Mouse (Mus musculus) cerebellum, adult 9-10 months (tissue): ENCODE measurements around the gene Il10.
"Not testable (repeated sequence)": the region's sequence is repeated elsewhere in the genome, so short reads cannot be mapped to it uniquely, and the experiment has no call there.

Experiments used
- DNase-seq: peaks from one replicate; pipeline ENCODE4 v3.0.0; 2022

The Il10 gene

DNA sequence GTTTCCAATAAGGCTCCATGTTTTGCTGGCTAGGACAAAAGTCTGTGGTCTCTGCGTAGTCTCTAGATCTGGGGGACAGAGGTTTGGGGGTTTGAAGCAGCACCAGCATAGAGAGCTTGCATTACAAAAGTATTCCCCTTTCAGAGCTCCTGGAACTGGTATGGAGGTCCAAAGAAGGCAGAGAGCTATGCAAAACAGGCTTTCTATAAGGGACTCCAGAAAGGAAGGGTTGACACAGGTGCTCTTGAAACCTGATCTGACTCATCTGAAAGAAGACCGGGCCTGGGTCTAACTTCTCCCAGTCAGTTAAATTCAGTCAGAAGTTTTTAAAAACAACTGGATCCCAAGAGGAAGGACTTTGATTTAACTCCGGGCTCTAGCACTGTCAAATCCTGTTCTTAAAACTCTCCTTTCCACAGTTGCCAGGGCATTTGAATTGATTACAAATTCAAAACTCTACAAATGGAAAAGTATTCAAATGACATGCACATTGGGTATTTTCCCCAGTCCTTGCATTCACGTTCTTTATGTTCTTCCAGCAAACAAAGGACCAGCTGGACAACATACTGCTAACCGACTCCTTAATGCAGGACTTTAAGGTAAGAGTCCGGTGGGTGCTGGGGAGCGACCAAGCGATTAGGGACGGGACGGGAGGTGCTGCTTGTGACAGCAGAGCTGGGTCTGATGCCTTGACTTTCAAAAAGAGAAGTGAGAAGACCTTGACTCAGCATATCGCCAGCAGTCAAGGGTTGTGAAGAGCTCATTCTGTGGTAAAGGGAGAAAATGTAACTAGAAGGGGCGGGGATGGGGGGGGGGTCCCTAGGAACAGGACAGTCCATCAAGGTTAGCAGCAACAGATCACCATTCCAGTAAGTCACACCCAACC lies 1.0 kb downstream of the Il10 start:
- no peak for DNase-seq

GRCm38 (mm10) chr1:131021438-131021837 lies 1.8 kb downstream of the Il10 start:
- DNase-seq = no peak

DNA sequence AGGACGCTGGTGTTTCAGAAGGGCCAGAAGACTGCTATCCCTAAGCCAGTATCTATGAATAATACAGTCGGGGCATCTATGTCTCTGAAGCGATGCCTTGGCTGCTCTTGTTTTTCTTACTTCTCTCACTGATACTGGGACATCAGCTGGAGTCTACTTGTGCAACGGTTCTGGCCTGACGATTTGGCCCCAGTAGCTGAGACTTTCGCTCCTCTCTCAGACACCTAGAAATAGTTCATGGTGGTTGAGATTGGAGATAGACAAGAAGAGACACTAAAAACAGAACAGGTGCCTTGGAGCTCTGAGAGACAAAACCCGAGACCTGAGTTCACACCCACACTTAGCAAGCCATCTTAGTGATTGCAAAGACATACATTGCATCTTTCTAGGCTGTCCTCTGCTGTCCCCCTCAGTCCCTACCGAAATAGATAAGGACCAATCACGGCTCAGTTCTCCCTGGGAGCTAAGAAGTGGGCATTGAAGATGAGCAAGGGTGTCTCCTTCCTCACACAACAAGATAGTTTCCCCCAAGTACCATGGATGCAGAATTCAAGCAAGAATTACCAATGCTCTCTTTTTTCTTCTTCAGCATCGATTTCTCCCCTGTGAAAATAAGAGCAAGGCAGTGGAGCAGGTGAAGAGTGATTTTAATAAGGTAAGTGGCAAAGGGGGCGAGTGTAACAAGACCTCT lies 2.4 kb downstream of the Il10 start:
- DNase-seq = no peak

- peak; percentile 33 for DNase-seq
Observed at GRCm38 (mm10) chr1:131022591-131023249, 3.1 kb downstream of the Il10 start.

DNA sequence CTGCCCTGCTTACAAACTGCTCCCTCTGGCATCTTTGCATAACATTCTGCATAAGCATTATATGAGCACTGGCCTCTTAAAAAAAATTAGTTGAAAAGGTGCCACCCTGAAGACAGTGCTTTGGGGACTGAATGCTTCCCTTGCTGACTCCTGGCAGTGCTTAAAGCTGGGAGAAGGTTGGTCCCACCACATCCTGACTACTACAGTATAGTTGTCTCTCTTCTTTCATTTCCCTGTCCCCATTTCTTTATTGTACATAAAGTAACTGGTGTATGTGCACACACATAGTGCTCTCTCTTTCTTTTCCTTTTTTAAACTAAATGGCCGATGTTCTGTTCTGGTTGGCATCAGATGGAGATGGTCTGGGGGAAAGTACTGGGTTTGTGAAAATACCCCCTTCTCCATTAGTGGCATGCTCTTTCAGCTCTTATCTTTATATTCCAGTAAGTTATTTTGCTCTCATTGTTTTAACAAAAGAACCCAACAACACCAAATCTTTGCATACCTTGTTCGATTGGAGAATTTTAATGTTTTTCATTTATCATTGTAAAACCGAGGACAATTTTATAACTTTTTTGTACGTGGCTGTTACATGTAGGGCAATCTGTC lies 3.7 kb downstream of the Il10 start:
- DNase-seq = not testable (repeated sequence)

- no peak for DNase-seq
Observed at GRCm38 (mm10) chr1:131024900-131025842, 5.5 kb downstream of the Il10 start.

DNA sequence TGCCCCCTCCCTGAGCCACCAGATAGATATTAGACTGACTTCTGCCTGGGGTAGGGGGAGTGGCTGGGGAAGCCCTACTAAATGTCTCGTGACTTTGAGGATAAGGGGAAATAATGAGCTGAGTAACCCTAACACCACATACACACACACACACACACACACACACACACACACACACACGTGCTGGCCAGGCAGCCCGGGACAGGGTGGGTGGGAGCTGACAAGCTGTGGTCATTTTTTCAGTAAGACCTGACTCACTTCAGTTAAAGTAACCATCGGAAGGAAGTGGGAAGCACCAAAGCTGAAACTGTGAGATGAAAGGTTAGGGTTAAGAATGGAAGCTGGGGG lies 6.2 kb downstream of the Il10 start:
- no peak for DNase-seq

- no peak for DNase-seq
Observed at GRCm38 (mm10) chr1:131029215-131029614, 9.6 kb downstream of the Il10 start.

DNA sequence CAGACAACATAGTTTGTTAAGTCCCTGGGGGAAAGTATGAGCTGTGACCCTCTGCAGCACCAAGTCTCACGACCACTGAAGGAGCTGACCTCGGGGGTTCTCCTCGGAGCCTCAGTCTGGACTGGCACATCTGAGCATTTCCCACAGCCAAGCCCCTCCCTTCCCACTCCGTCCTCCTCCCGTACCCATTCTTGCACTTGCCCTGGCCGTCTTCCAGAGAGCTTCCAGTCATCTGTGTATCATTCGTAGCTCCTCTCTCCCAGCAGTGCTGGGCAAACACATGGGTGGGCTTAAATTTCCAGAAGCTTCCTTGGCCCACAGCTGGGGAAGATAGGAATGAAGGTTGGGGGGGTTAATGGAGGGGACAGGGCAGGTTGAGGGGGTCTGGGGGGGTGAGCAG lies 10.6 kb downstream of the Il10 start:
- no peak for DNase-seq

DNA sequence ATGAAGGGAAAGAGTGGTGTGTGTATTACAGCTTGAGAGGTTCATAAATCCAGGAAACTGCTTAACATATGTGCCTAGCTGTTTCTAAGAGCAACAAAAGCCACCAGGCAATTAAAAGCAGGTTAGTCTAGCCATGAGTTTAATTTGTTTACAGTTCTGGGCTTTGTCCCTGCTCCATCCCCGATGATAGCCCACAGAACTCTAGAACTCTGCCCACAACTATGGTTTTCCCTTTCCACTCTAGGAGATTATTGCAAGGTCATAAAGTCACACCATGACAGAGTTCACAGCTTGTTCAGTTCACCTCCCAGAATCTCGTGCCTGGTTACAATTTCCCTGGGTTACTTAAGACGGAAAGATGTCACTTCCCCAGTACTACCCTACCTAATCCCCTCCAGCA lies 11.6 kb downstream of the Il10 start:
- no peak for DNase-seq

DNA sequence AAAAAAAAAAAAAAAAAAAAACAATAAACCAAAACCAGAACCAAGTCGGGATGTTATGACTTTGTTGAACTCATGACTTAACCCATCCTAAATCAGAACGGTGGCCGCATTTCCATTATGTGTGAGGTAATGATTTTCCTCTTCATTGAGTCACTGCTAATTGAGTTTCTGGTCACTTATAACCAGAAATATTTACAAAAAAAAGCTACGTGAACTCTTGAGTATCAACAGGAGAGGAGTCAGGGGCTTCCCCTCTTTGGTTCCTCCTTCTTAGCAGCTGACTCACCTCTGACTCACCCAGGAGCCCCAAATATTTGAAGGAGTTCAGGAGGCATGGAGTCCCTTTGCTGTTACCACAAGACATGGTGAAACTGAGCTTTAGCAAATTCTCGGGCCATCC lies 18.4 kb downstream of the Il10 start:
- no peak for DNase-seq

DNA sequence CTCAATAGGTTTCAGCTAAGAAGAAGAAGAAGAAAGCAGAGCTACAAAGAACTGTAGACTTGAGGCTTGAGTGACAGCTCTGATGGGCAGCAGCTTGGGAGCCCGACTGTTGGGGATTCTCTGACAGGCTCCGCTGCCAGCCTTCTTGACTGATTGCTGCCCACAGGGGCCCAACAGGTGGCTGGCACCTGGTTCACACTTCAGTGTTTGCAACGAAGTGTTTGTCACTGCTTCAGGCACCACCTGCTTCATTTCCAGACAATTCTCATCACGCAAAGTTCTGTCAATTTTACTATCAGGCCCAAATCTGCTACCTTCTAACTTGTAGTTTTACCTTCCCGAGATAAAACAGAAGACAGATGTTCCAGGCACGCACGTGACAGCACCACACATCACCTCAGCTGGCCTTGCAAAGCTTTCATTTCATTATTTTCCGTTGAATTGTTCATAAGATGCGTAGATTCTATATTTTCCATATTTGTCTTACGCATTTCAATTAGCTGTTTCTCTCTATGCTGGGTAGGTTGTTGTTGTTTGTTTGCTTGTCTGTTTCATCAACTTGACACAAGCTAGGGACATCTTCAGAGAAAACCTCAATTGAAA lies 18.9 kb downstream of the Il10 start:
- DNase-seq = no peak

GRCm38 (mm10) chr1:131039479-131039878 lies 19.8 kb downstream of the Il10 start:
- DNase-seq = no peak

- no peak for DNase-seq
Observed at GRCm38 (mm10) chr1:131042263-131042662, 22.6 kb downstream of the Il10 start.

DNA sequence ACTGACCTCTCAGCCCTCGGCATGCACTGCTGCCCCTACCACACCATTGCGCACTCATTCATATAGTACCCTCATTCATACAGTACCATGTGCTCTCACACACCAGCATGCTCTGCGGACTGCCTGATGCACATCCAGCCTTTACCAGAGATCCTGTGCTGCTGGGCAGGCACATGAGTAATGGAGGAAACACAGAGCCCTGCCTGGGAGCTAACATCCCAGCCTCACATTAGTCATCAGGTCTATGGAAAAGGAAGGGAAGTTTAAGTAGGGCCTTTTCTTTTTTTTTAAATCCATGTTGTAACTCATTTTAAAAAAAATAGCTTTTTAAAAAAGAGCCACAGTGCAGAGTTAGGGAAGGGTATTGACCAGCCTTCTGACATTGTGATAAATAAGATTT lies 23.1 kb downstream of the Il10 start:
- no peak for DNase-seq

- DNase-seq = no peak
Observed at GRCm38 (mm10) chr1:131043636-131044035, 24.0 kb downstream of the Il10 start.

DNA sequence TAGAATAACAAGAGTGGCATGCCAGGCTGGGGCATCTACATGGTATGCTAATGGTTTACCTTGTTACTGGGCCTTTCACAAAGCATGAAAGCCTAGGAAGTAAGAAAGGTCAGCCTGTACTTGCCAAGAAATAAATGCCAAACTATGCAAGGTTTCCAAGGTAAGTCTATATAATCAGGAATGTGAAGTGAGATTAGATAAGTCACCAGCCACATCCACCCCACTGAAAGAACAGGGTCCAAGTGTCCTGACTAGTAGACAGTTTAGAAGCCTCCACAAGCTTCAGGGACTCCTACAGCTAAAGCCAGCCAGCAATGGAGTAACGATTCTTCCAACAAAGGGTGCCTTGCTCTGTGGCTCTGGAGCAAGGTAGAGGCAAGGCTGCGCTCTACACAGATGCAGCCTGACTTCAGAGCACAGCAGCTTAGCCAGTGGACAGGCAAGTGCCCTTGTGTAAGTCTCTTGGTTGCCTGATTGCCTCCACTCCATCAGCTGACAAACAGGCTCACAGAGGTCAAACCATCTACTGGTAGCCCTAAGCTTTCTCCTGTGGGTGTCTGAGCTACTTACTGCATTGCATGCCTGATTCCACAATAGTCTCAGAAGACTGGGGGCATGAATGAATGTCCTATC lies 26.2 kb downstream of the Il10 start:
- no peak for DNase-seq

- DNase-seq = no peak
Observed at GRCm38 (mm10) chr1:131046607-131047006, 27.0 kb downstream of the Il10 start.

GRCm38 (mm10) chr1:131048121-131048863 lies 28.6 kb downstream of the Il10 start:
- DNase-seq = no peak

GRCm38 (mm10) chr1:131048946-131049345 lies 29.3 kb downstream of the Il10 start:
- no peak for DNase-seq

GRCm38 (mm10) chr1:131049361-131049806 lies 29.7 kb downstream of the Il10 start:
- DNase-seq = no peak
